ENCODE assay signal across 16 mouse cellular contexts in the genomic region with DNA sequence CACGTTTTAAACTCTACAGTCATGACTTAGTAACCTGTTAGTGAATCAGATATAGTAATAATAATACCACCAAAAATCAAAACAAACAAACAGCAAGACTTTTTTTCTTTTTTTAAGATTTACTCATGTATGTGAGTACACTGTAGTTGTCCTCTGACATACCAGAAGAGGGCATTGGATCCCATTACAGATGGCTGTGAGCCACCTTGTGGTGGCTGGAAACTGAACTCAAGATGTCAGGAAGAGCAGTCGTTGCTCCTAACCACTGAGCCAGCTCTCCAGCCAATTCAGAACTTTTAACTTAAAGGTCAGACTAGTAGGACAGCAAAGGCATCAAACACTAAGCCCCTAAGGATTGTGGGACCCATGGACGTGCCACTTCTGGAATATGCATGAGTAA. TPM values are rescaled to one million over a fixed set of nuclear protein-coding genes. Genes with fewer than 3 reads are reported as not detected.
A peak's percentile ranks its signal among the peaks of the same experiment; 100 is the strongest.
DNase-seq lines count a peak whose midpoint lies in the region; ATAC-seq lines count a peak whose summit lies in the region.
"Had no signal": no experiment of that assay in that cellular context is flagged by ENCODE, and none has a peak within 500 bp of the region (broad histone marks: within the 10 kb centered on the region; RNA-seq: fewer than 3 reads in every experiment).

No protein-coding gene starts in this region.

- no peaks in the 10 kb centered on the region for H3K4me1 ChIP-seq in kidney, embryonic 15.5 days
- H3K4me1 ChIP-seq: embryonic facial prominence, embryonic 12.5 days; forebrain, embryonic 10.5 days; stomach, embryonic 15.5 days had no signal

- no peak overlapping the region for H3K4me3 ChIP-seq in kidney, embryonic 15.5 days (replicated peaks)
- H3K4me3 ChIP-seq: embryonic facial prominence, embryonic 12.5 days; forebrain, embryonic 10.5 days; intestine, embryonic 15.5 days; stomach, embryonic 15.5 days had no signal

- H3K27me3 ChIP-seq in kidney, embryonic 15.5 days, result no peaks in the 10 kb centered on the region
- H3K27me3 ChIP-seq: embryonic facial prominence, embryonic 12.5 days; intestine, embryonic 15.5 days; stomach, embryonic 15.5 days had no signal

- peak; percentile 17 for DNase-seq in kidney, adult 11 months
- DNase-seq in thymus, postnatal 4 days, result peak; percentile 19
- DNase-seq in thymus, postnatal 0 days (ENCODE audit: low spot score), result no peak
- DNase-seq in kidney, adult 9 months, result peak; percentile 48
- DNase-seq in yolk sac, embryonic 10.5 days (ENCODE audit: low spot score), result no peak
- DNase-seq in ovary, postnatal 14 days (ENCODE audit: low spot score), result no peak
- no peak for DNase-seq in embryo, embryonic 10.5 days (ENCODE audit: low spot score)
- DNase-seq: cerebellum, adult 9-11 months; heart, postnatal 4 days; liver had no signal

- WGBS in kidney, embryonic 15.5 days, result 83% methylated on average over 3 of the region's 3 CpGs

- no peak overlapping the region for H3K4me2 ChIP-seq in kidney, embryonic 15.5 days
- H3K4me2 ChIP-seq: embryonic facial prominence, embryonic 12.5 days; intestine, embryonic 15.5 days; stomach, embryonic 15.5 days had no signal

- no peaks in the 10 kb centered on the region for H3K9me3 ChIP-seq in kidney, embryonic 15.5 days (replicated peaks)
- H3K9me3 ChIP-seq: embryonic facial prominence, embryonic 12.5 days; forebrain, embryonic 10.5 days; intestine, embryonic 15.5 days; stomach, embryonic 15.5 days had no signal

- ATAC-seq in kidney, embryonic 15.5 days (replicated peaks; ENCODE audit: low FRiP score), result no peak
- ATAC-seq: intestine, embryonic 15.5 days had no signal

- H3K9ac ChIP-seq in kidney, embryonic 15.5 days, result no peak overlapping the region
- H3K9ac ChIP-seq: embryonic facial prominence, embryonic 12.5 days; intestine, embryonic 15.5 days; stomach, embryonic 15.5 days had no signal

- no peak overlapping the region for H3K27ac ChIP-seq in kidney, embryonic 15.5 days
- H3K27ac ChIP-seq: embryonic facial prominence, embryonic 12.5 days; forebrain, embryonic 10.5 days; intestine, embryonic 15.5 days; stomach, embryonic 15.5 days had no signal

- H3K36me3 ChIP-seq in kidney, embryonic 15.5 days, result peaks cover 94% of the 10 kb centered on the region

RNA-seq across cellular contexts. Expression of a gene that starts 13.7 kb away (rescaled TPM):
- polyA plus RNA-seq in kidney, embryonic 15.5 days (2015; fragmentation: Nextera tagmentation; extraction: Ambion mirVana), result 35.1 TPM in 2 replicates
- 31.0 and 35.5 TPM in 2 replicates for polyA plus RNA-seq in thymus, postnatal 0 days (2015; fragmentation: Nextera tagmentation; extraction: Ambion mirVana)

RNA-seq across cellular contexts. Expression of a gene that starts 23.0 kb away (rescaled TPM):
- not detected in 2 replicates for polyA plus RNA-seq in kidney, embryonic 15.5 days (2015; fragmentation: Nextera tagmentation; extraction: Ambion mirVana)
- 3.1 and 3.9 TPM in 2 replicates for polyA plus RNA-seq in thymus, postnatal 0 days (2015; fragmentation: Nextera tagmentation; extraction: Ambion mirVana)
- polyA plus RNA-seq: embryonic facial prominence, embryonic 12.5 days; intestine, embryonic 15.5 days; stomach, embryonic 15.5 days; urinary bladder, adult 2 months had no signal

Comparison
In these comparisons a context has a peak if more than half of its experiments do, and no peak if none do; other contexts are left out.
1. DNase-seq: peak in kidney, adult 11 months (single experiment), thymus, postnatal 4 days (single experiment) and kidney, adult 9 months (single experiment); none in thymus, postnatal 0 days (single experiment), yolk sac, embryonic 10.5 days (single experiment), ovary, postnatal 14 days (single experiment) and embryo, embryonic 10.5 days (single experiment).